Mouse (Mus musculus): ENCODE results near the gene Slc22a12. TPM values are rescaled to one million over a fixed set of nuclear protein-coding genes. Genes with fewer than 3 reads are reported as not detected.
A peak's percentile ranks its signal among the peaks of the same experiment; 100 is the strongest.

The Slc22a12 gene
- polyA plus RNA-seq, 1 experiment from 2014 or later: 0.20 TPM

GRCm38 (mm10) chr19:6516153-6516552 is 26.7 kb downstream of the Slc22a12 start:
- Histone ChIP-seq H3K9ac (replicated peaks; ENCODE audit: low read depth) (no peak overlapping the region), H3K4me1 (ENCODE audit: insufficient read depth, low read depth, low read length) (no peaks in the 10 kb centered on the region), H3K27ac (ENCODE audit: low read length) (no peak overlapping the region), H3K36me3 (ENCODE audit: insufficient read depth, low read length) (no peaks in the 10 kb centered on the region), H3K4me3 (ENCODE audit: low read depth, low read length) (no peak overlapping the region), H3K4me2 (replicated peaks; ENCODE audit: low read depth, low read length) (no peak overlapping the region), H3K9me3 (ENCODE audit: low read length) (no peaks in the 10 kb centered on the region), H3K27me3 (replicated peaks; ENCODE audit: insufficient read depth, low read length) (no peaks in the 10 kb centered on the region; the same call in 1 of the 2 replicates)
- 56% methylated on average over 8 of the region's 8 CpGs for whole genome bisulfite sequencing
- DNase-seq (ENCODE audit: low spot score) (no peak), ATAC-seq (no peak)
- TF ChIP-seq CTCF (IDR thresholded peaks at IDR 0.05) (no peak), EP300 (IDR thresholded peaks at IDR 0.05) (no peak)

- 45% methylated on average over 5 of the region's 5 CpGs for WGBS
- H3K27me3 ChIP-seq (replicated peaks; ENCODE audit: insufficient read depth, low read length): no peaks in the 10 kb centered on the region; the same call in 1 of the 2 replicates
- no peaks in the 10 kb centered on the region for H3K36me3 ChIP-seq (ENCODE audit: insufficient read depth, low read length)
- no peak overlapping the region for H3K4me3 ChIP-seq (ENCODE audit: low read depth, low read length)
- ATAC-seq: no peak
- no peak for DNase-seq (ENCODE audit: low spot score)
- no peak overlapping the region for H3K27ac ChIP-seq (ENCODE audit: low read length)
- no peak overlapping the region for H3K4me2 ChIP-seq (replicated peaks; ENCODE audit: low read depth, low read length)
- TF ChIP-seq EP300 (IDR thresholded peaks at IDR 0.05): no peak
- TF ChIP-seq CTCF (IDR thresholded peaks at IDR 0.05): no peak
- no peak overlapping the region for H3K9ac ChIP-seq (replicated peaks; ENCODE audit: low read depth)
- no peaks in the 10 kb centered on the region for H3K4me1 ChIP-seq (ENCODE audit: insufficient read depth, low read depth, low read length)
- H3K9me3 ChIP-seq (ENCODE audit: low read length): no peaks in the 10 kb centered on the region
These were observed 27.4 kb downstream of the Slc22a12 start for GRCm38 (mm10) chr19:6515448-6515847.

- no peak for TF ChIP-seq CTCF (IDR thresholded peaks at IDR 0.05)
- no peak for TF ChIP-seq EP300 (IDR thresholded peaks at IDR 0.05)
- Histone ChIP-seq H3K27me3 (replicated peaks; ENCODE audit: insufficient read depth, low read length) (no peaks in the 10 kb centered on the region; the same call in 1 of the 2 replicates), H3K9me3 (ENCODE audit: low read length) (no peaks in the 10 kb centered on the region), H3K27ac (ENCODE audit: low read length) (no peak overlapping the region), H3K4me2 (replicated peaks; ENCODE audit: low read depth, low read length) (no peak overlapping the region), H3K4me1 (ENCODE audit: insufficient read depth, low read depth, low read length) (no peaks in the 10 kb centered on the region), H3K4me3 (ENCODE audit: low read depth, low read length) (no peak overlapping the region), H3K36me3 (ENCODE audit: insufficient read depth, low read length) (no peaks in the 10 kb centered on the region), H3K9ac (replicated peaks; ENCODE audit: low read depth) (no peak overlapping the region)
- DNase-seq (ENCODE audit: low spot score): no peak
- no peak for ATAC-seq
- 69% methylated on average over 6 of the region's 6 CpGs for WGBS
These were observed 27.9 kb downstream of the Slc22a12 start for GRCm38 (mm10) chr19:6514940-6515339.

- TF ChIP-seq EP300 (IDR thresholded peaks at IDR 0.05): no peak
- peak; percentile 20; the same call in 1 of the 2 replicates for TF ChIP-seq CTCF (IDR thresholded peaks at IDR 0.05)
- 8% methylated on average over 15 of the region's 15 CpGs for WGBS
- no peaks in the 10 kb centered on the region; the same call in 1 of the 2 replicates for H3K27me3 ChIP-seq (replicated peaks; ENCODE audit: insufficient read depth, low read length)
- no peak overlapping the region for H3K9ac ChIP-seq (replicated peaks; ENCODE audit: low read depth)
- H3K4me2 ChIP-seq (replicated peaks; ENCODE audit: low read depth, low read length): no peak overlapping the region
- no peaks in the 10 kb centered on the region for H3K4me1 ChIP-seq (ENCODE audit: insufficient read depth, low read depth, low read length)
- no peaks in the 10 kb centered on the region for H3K9me3 ChIP-seq (ENCODE audit: low read length)
- no peaks in the 10 kb centered on the region for H3K36me3 ChIP-seq (ENCODE audit: insufficient read depth, low read length)
- no peak for ATAC-seq
- no peak overlapping the region for H3K4me3 ChIP-seq (ENCODE audit: low read depth, low read length)
- no peak overlapping the region for H3K27ac ChIP-seq (ENCODE audit: low read length)
- DNase-seq (ENCODE audit: low spot score): no peak
These were observed 29.3 kb downstream of the Slc22a12 start for GRCm38 (mm10) chr19:6513389-6514139.

GRCm38 (mm10) chr19:6510546-6510945 is 32.3 kb downstream of the Slc22a12 start:
- H3K9ac ChIP-seq (replicated peaks; ENCODE audit: low read depth): no peak overlapping the region
- no peak overlapping the region for H3K4me2 ChIP-seq (replicated peaks; ENCODE audit: low read depth, low read length)
- no peaks in the 10 kb centered on the region for H3K4me1 ChIP-seq (ENCODE audit: insufficient read depth, low read depth, low read length)
- no peaks in the 10 kb centered on the region for H3K36me3 ChIP-seq (ENCODE audit: insufficient read depth, low read length)
- WGBS: 85% methylated on average over 2 of the region's 2 CpGs
- no peak overlapping the region for H3K4me3 ChIP-seq (ENCODE audit: low read depth, low read length)
- H3K27me3 ChIP-seq (replicated peaks; ENCODE audit: insufficient read depth, low read length): no peaks in the 10 kb centered on the region; the same call in 1 of the 2 replicates
- no peak overlapping the region for H3K27ac ChIP-seq (ENCODE audit: low read length)
- DNase-seq (ENCODE audit: low spot score) (no peak), ATAC-seq (no peak)
- no peak for TF ChIP-seq CTCF (IDR thresholded peaks at IDR 0.05)
- no peak for TF ChIP-seq EP300 (IDR thresholded peaks at IDR 0.05)
- H3K9me3 ChIP-seq (ENCODE audit: low read length): no peaks in the 10 kb centered on the region

- ATAC-seq (no peak), DNase-seq (ENCODE audit: low spot score) (no peak)
- no peak overlapping the region for H3K4me3 ChIP-seq (ENCODE audit: low read depth, low read length)
- H3K36me3 ChIP-seq (ENCODE audit: insufficient read depth, low read length): no peaks in the 10 kb centered on the region
- H3K4me1 ChIP-seq (ENCODE audit: insufficient read depth, low read depth, low read length): no peaks in the 10 kb centered on the region
- 61% methylated on average over 10 of the region's 10 CpGs for WGBS
- H3K4me2 ChIP-seq (replicated peaks; ENCODE audit: low read depth, low read length): no peak overlapping the region
- H3K27ac ChIP-seq (ENCODE audit: low read length): no peak overlapping the region
- H3K27me3 ChIP-seq (replicated peaks; ENCODE audit: insufficient read depth, low read length): no peaks in the 10 kb centered on the region; the same call in 1 of the 2 replicates
- no peak overlapping the region for H3K9ac ChIP-seq (replicated peaks; ENCODE audit: low read depth)
- no peaks in the 10 kb centered on the region for H3K9me3 ChIP-seq (ENCODE audit: low read length)
- TF ChIP-seq EP300 (IDR thresholded peaks at IDR 0.05) (no peak), CTCF (IDR thresholded peaks at IDR 0.05) (no peak)
These were observed 33.0 kb downstream of the Slc22a12 start for GRCm38 (mm10) chr19:6509881-6510280.

All from lung, postnatal 0 days (tissue).